In genomic region chr2:75763252-75763651, GRCm38 (mm10) we compare ENCODE assay signal across 8 mouse cellular contexts. TPM values are rescaled to one million over a fixed set of nuclear protein-coding genes. Genes with fewer than 3 reads are reported as not detected.
DNase-seq lines count a peak whose midpoint lies in the region; ATAC-seq and TF ChIP-seq lines count a peak whose summit lies in the region.

No protein-coding gene starts in this region.

- no peak overlapping the region for H3K4me3 ChIP-seq in lung, postnatal 0 days (ENCODE audit: low read depth, low read length)
- H3K4me3 ChIP-seq in limb, embryonic 10.5 days = no peak overlapping the region
- H3K4me3 ChIP-seq in midbrain, embryonic 11.5 days (ENCODE audit: low read depth, low read length) = no peak overlapping the region

- no peaks in the 10 kb centered on the region for H3K9me3 ChIP-seq in lung, postnatal 0 days (ENCODE audit: low read length)
- H3K9me3 ChIP-seq in limb, embryonic 10.5 days (replicated peaks) = no peaks in the 10 kb centered on the region
- no peaks in the 10 kb centered on the region for H3K9me3 ChIP-seq in midbrain, embryonic 11.5 days (ENCODE audit: control insufficient read depth, low read length)

- H3K36me3 ChIP-seq in lung, postnatal 0 days (ENCODE audit: insufficient read depth, low read length) = no peaks in the 10 kb centered on the region
- H3K36me3 ChIP-seq in limb, embryonic 10.5 days = no peaks in the 10 kb centered on the region
- H3K36me3 ChIP-seq in midbrain, embryonic 11.5 days (ENCODE audit: control insufficient read depth, insufficient read depth, low read length) = no peaks in the 10 kb centered on the region

- no peaks in the 10 kb centered on the region for H3K27me3 ChIP-seq in lung, postnatal 0 days (replicated peaks; ENCODE audit: insufficient read depth, low read length)
- H3K27me3 ChIP-seq in limb, embryonic 10.5 days (ENCODE audit: low read depth, poor library complexity, severe bottlenecking) = no peaks in the 10 kb centered on the region
- no peaks in the 10 kb centered on the region for H3K27me3 ChIP-seq in midbrain, embryonic 11.5 days (ENCODE audit: control insufficient read depth, insufficient read depth, low read length)

- H3K4me2 ChIP-seq in lung, postnatal 0 days (replicated peaks; ENCODE audit: low read depth, low read length) = no peak overlapping the region
- H3K4me2 ChIP-seq in midbrain, embryonic 11.5 days = no peak overlapping the region

- H3K27ac ChIP-seq in lung, postnatal 0 days (ENCODE audit: low read length) = 0 out of 2 replicates have a peak overlapping the region, but pooled peaks have one; percentile 43
- H3K27ac ChIP-seq in limb, embryonic 10.5 days = no peak overlapping the region
- no peak overlapping the region for H3K27ac ChIP-seq in midbrain, embryonic 11.5 days (ENCODE audit: low read depth, low read length)

- 22% methylated on average over 3 of the region's 3 CpGs for WGBS in lung, postnatal 0 days
- WGBS in limb, embryonic 10.5 days = 71% methylated on average over 3 of the region's 3 CpGs
- WGBS in midbrain, embryonic 11.5 days = 70% methylated on average over 3 of the region's 3 CpGs

- H3K4me1 ChIP-seq in lung, postnatal 0 days (ENCODE audit: insufficient read depth, low read depth, low read length) = no peaks in the 10 kb centered on the region; the same call in 1 of the 2 replicates
- 0 out of 2 replicates have a peak, but pooled peaks cover 2% of the 10 kb centered on the region for H3K4me1 ChIP-seq in limb, embryonic 10.5 days
- peaks cover 10% of the 10 kb centered on the region for H3K4me1 ChIP-seq in midbrain, embryonic 11.5 days (ENCODE audit: control insufficient read depth, insufficient read depth, low read length)

- no peak for TF ChIP-seq CTCF in lung, postnatal 0 days (IDR thresholded peaks at IDR 0.05)

- H3K9ac ChIP-seq in lung, postnatal 0 days (replicated peaks; ENCODE audit: low read depth) = no peak overlapping the region
- H3K9ac ChIP-seq in midbrain, embryonic 11.5 days (ENCODE audit: low read length) = no peak overlapping the region

- TF ChIP-seq EP300 in lung, postnatal 0 days (IDR thresholded peaks at IDR 0.05) = peak; percentile 94

- DNase-seq in 416B (ENCODE audit: low read depth) = peak; percentile 97
- DNase-seq in T-cell, adult 2 months (ENCODE audit: low spot score) = peak; percentile 30
- DNase-seq in lung, postnatal 0 days (ENCODE audit: low spot score) = peak; percentile 95
- DNase-seq in limb, embryonic 10.5 days (ENCODE audit: low spot score) = no peak
- no peak for DNase-seq in cerebellum, postnatal 10 days
- DNase-seq in midbrain, embryonic 11.5 days (ENCODE audit: low spot score, missing footprints) = no peak
- no peak for DNase-seq in cerebellum, adult 11-12 months

- peak; percentile 97 to 99 for ATAC-seq in hematopoietic stem cell, adult 5-6 weeks (replicated peaks in 1 of 2; ENCODE audit: insufficient read depth in 1 of 2, low FRiP score in 2 of 2, low TSS enrichment in 1 of 2, low read depth in 1 of 2, poor library complexity in 2 of 2, severe bottlenecking in 2 of 2)
- peak; percentile 91 for ATAC-seq in lung, postnatal 0 days
- ATAC-seq in midbrain, embryonic 11.5 days (ENCODE audit: low FRiP score) = no peak

RNA-seq across cellular contexts. Expression of gene Nfe2l2, which starts 58.8 kb away (rescaled TPM):
- 79.5 and 81.9 TPM in 2 replicates for total RNA-seq in hematopoietic stem cell, adult 5-6 weeks (2017)
- 116 and 151 TPM in 2 replicates for polyA plus RNA-seq in lung, postnatal 0 days (2015; fragmentation: Nextera tagmentation; extraction: Ambion mirVana)
- polyA plus RNA-seq in limb, embryonic 10.5 days (2016; fragmentation: Nextera tagmentation; extraction: Ambion mirVana) = 33.8 and 37.2 TPM in 2 replicates
- 27.0 and 31.8 TPM in 2 replicates for polyA plus RNA-seq in midbrain, embryonic 11.5 days (2014; fragmentation: Nextera tagmentation; extraction: Ambion mirVana)

Comparison
In these comparisons a context has a peak if more than half of its experiments do, and no peak if none do; other contexts are left out.
1. DNase-seq: peak in 416B (single experiment), T-cell, adult 2 months (single experiment) and lung, postnatal 0 days (single experiment); none in limb, embryonic 10.5 days (single experiment), cerebellum, postnatal 10 days (0 of 2), midbrain, embryonic 11.5 days (single experiment) and cerebellum, adult 11-12 months (single experiment).